Comparison of ENCODE assay signal across 21 mouse cellular contexts in genomic region chr4:86233197-86233596, GRCm38 (mm10).
"Had no signal": no experiment of that assay in that cellular context is flagged by ENCODE, and none has a peak within 500 bp of the region (broad histone marks: within the 10 kb centered on the region; RNA-seq: fewer than 3 reads in every experiment).

No protein-coding gene starts in this region.

- H3K4me3 ChIP-seq: layer of hippocampus, adult 2 months; limb, embryonic 12.5 days; limb, embryonic 15.5 days; midbrain, embryonic 12.5 days; midbrain, embryonic 15.5 days; neural tube, embryonic 12.5 days; neural tube, embryonic 15.5 days; stomach, embryonic 15.5 days had no signal

- H3K36me3 ChIP-seq: midbrain, embryonic 12.5 days; midbrain, embryonic 15.5 days; neural tube, embryonic 12.5 days; neural tube, embryonic 15.5 days; stomach, embryonic 15.5 days had no signal

- DNase-seq: kidney, adult 18-20 months; kidney, postnatal 25 days; layer of hippocampus, adult 9-11 months; left cerebral cortex, postnatal 4 days; liver, postnatal 0 days; lung, embryonic 14.5 days; spleen, adult 18-20 months; thymus, postnatal 25 days had no signal

- H3K9me3 ChIP-seq: limb, embryonic 12.5 days; limb, embryonic 15.5 days; midbrain, embryonic 12.5 days; midbrain, embryonic 15.5 days; neural tube, embryonic 12.5 days; neural tube, embryonic 15.5 days; stomach, embryonic 15.5 days had no signal

- ATAC-seq: liver, postnatal 0 days; lung, postnatal 0 days; midbrain, embryonic 15.5 days had no signal

- H3K27ac ChIP-seq: kidney, postnatal 0 days; layer of hippocampus, adult 2 months; limb, embryonic 12.5 days; limb, embryonic 15.5 days; liver, embryonic 14.5 days; macrophage; midbrain, embryonic 12.5 days; midbrain, embryonic 15.5 days; neural tube, embryonic 12.5 days; neural tube, embryonic 15.5 days; stomach, embryonic 15.5 days had no signal

- H3K9ac ChIP-seq: limb, embryonic 12.5 days; limb, embryonic 15.5 days; liver, embryonic 14.5 days; liver, postnatal 0 days; lung, embryonic 14.5 days; midbrain, embryonic 12.5 days; midbrain, embryonic 15.5 days; neural tube, embryonic 12.5 days; neural tube, embryonic 15.5 days; stomach, embryonic 15.5 days had no signal

- H3K4me2 ChIP-seq: limb, embryonic 12.5 days; limb, embryonic 15.5 days; liver, embryonic 11.5 days; lung, embryonic 14.5 days; midbrain, embryonic 12.5 days; midbrain, embryonic 15.5 days; neural tube, embryonic 12.5 days; neural tube, embryonic 15.5 days; stomach, embryonic 15.5 days had no signal

- H3K27me3 ChIP-seq: limb, embryonic 12.5 days; limb, embryonic 15.5 days; midbrain, embryonic 12.5 days; midbrain, embryonic 15.5 days; neural tube, embryonic 12.5 days; neural tube, embryonic 15.5 days; stomach, embryonic 15.5 days had no signal

- H3K4me1 ChIP-seq: midbrain, embryonic 12.5 days; midbrain, embryonic 15.5 days; neural tube, embryonic 12.5 days; neural tube, embryonic 15.5 days; stomach, embryonic 15.5 days had no signal
